Mouse (Mus musculus) gastrocnemius, postnatal 25 days (tissue): Measurements from ENCODE around the gene Olfr410. TPM values are rescaled to one million over a fixed set of nuclear protein-coding genes. Genes with fewer than 3 reads are reported as not detected.
A peak's percentile ranks its signal among the peaks of the same experiment; 100 is the strongest.

ENCODE experiments used
- DNase-seq: peaks from one replicate; pipeline ENCODE4 v3.0.0; 2022
- long read RNA-seq, 2 experiments: library from polyadenylated mRNA; stranded (forward); transcript quantifications; one replicate each; pipeline ENCODE4 v2.0.0; 2021
- total RNA-seq, 2 experiments: library from RNA; stranded (reverse); gene quantifications; 1 replicate in 1 of 2; 2 replicates in 1 of 2; pipeline ENCODE4 v1.2.3; 2021

Gene Olfr410
- total RNA-seq, result not detected
- long read RNA-seq, experiment 1, result 0 reads
- long read RNA-seq, experiment 2, result 0 reads

GRCm38 (mm10) chr11:74337931-74338330 is at the start of gene Olfr410:
Gene Olfr410 (minus strand): TSS chr11:74338031.
- no peak for DNase-seq

DNA sequence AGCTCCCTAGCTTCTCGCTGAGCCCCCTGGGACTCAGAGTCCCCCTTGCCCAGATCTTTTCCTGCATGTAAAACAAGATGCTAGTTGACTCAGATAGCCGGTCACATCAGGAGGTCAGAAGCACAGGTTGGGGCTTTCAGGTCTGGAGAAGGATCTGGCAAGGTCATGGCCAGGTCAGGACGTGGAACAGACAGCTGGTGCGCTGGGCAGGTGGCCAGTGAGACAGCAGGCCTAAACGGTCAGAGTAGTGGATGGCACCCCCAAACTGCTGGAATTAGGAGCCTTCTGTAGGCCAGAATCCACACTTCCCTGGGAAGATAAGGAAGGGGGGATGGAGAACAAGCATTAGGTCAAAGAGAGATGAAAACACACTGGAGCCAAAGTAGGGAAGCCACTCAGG is 49.4 kb upstream of the Olfr410 start:
- DNase-seq, result no peak

DNA sequence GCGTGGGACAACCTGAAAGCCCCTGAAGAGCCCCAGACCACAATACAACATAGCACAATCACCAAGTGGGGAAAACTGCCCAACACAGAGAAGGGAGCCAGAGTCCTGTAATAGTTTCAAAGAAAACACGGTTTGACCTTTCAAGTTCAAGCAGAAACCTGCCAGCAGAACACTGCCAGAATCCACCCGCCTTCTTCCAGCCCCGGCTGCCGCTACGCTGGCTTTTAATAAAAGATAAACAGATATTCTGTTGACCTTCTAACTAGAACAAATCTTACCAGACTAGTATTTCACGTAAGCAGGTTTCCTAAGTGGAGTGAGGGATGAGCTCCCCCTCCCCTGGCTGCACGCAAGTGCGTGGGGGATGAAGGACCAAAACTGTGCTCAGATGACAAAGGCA is 47.8 kb upstream of the Olfr410 start:
- no peak for DNase-seq

DNA sequence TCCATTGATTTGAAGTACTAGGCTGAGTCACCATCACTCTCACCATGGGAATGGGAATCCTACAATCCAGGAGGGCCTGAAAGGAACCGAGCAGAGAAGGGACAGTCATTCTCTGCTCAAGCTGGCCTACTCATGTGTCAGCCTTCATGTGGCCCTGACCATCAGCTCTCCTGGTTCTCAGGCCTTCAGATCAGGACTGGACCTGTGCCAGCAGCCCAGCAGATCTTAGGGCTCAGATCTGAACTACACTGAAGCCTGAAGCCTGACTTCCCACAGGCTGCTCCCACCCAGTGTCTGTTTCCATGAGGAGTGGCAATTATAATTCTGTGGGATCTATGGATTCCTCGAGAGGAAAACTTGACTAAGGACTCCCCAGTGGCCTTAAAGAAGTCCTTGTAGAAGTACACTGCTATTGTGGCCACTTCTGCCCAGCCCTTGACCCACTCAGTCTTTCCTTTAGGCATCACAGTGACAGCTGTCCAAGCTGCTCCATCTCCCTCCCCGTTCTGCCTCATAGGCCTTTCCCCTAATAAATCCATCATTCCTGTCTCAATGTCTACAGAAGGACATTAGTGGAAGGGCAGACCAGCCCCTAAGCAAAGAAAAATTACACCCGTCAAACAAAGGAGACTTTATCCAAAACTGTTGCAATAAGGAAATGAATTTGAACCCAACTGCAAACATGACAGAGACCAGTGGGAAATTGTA is 41.5 kb upstream of the Olfr410 start:
- DNase-seq, result no peak

- DNase-seq, result no peak
Measured at GRCm38 (mm10) chr11:74376847-74377246, 39.0 kb upstream of the Olfr410 start.

- peak; percentile 27 for DNase-seq
Measured at GRCm38 (mm10) chr11:74371393-74372100, 33.7 kb upstream of the Olfr410 start.

- DNase-seq, result no peak
Measured at GRCm38 (mm10) chr11:74361769-74362168, 23.9 kb upstream of the Olfr410 start, which contains the start of gene Olfr412. Gene Olfr412 (plus strand): TSS chr11:74362069.

GRCm38 (mm10) chr11:74352550-74352949 is 14.7 kb upstream of the Olfr410 start, which contains the start of gene Olfr411:
Gene Olfr411 (minus strand): TSS chr11:74352650.
- DNase-seq, result no peak

DNA sequence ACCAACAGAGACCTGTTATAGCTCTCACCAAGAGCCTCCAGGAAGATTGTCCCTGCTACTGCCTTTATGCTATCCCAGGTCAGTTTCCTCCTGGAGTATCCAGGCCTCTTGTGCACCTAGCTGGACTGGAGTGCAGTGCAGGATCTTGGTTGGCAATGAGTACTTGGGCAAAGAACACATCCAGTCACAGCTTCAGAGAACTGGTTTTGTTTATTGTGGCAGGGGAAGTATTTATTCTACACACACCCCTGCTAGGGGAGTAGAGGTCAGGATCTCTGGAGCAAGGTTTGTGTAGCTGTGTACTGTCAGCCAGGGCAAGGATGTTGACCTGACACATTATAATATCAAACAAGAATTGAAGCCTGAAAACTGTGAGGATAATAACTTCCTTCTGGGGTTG is 9.1 kb downstream of the Olfr410 start:
- DNase-seq, result no peak

DNA sequence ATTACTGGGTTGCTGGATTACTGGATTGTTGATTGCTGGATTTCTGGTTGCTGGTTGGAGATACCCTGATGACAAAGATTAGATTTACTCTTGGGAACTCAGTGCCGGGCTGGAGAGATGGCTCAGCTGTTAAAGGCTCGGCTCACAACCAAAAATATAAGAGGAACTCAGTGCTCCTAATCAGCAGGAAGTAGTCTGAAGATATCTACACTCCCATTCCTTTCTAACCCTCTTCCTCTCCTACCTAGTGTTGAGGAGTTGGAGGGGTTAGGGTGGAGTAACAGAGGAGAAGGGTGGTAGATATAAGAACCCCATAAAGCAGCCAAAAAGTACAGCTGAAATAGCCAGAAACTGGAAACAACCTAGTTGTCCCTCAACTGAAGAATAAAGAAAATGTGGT is 11.8 kb downstream of the Olfr410 start:
- DNase-seq, result no peak

GRCm38 (mm10) chr11:74287256-74287655 is 50.6 kb downstream of the Olfr410 start:
- DNase-seq, result no peak

GRCm38 (mm10) chr11:74283436-74283835 is 54.4 kb downstream of the Olfr410 start, which contains the start of gene Olfr59:
Gene Olfr59 (plus strand): TSS chr11:74283736.
- DNase-seq, result no peak

Other genes starting within 250 kb of the Olfr410 start
- gene Olfr401, start 224.3 kb downstream of the Olfr410 start, total RNA-seq, result not detected
- gene Olfr402, start 184.5 kb downstream of the Olfr410 start, total RNA-seq, result not detected
- gene Olfr403, start 151.8 kb downstream of the Olfr410 start, total RNA-seq, result not detected
- gene Olfr43, start 126.7 kb downstream of the Olfr410 start, total RNA-seq, result not detected
- not detected for gene Olfr406, start 78.2 kb downstream of the Olfr410 start, total RNA-seq
- gene Olfr59, start 54.3 kb downstream of the Olfr410 start, total RNA-seq, result not detected
- not detected for gene Olfr411, start 14.6 kb upstream of the Olfr410 start, total RNA-seq
- gene Olfr412, start 24.0 kb upstream of the Olfr410 start, total RNA-seq, result not detected